8 mouse cellular contexts compared by ENCODE assay signal in genomic region chr11:116167884-116168439, GRCm38 (mm10). TPM values are rescaled to one million over a fixed set of nuclear protein-coding genes. Genes with fewer than 3 reads are reported as not detected.
DNase-seq lines count a peak whose midpoint lies in the region; ATAC-seq lines count a peak whose summit lies in the region.

Fbf1 (minus strand) TSS chr11:116168166.

- peak; percentile 99 for ATAC-seq in erythroid progenitor cell, adult 5-6 weeks (replicated peaks; ENCODE audit: low FRiP score, poor library complexity, severe bottlenecking)
- ATAC-seq in heart, embryonic 13.5 days (ENCODE audit: extremely low read depth, insufficient number of reproducible peaks, low FRiP score, low TSS enrichment) = peak; percentile 93
- ATAC-seq in liver, embryonic 12.5 days = peak; percentile 99
- ATAC-seq in stomach, embryonic 15.5 days (ENCODE audit: insufficient read depth, low FRiP score, low read depth) = peak; percentile 96

- DNase-seq in CD4-positive helper T cell, adult 2 months (ENCODE audit: low read depth, low spot score) = peak; percentile 91
- peak; percentile 94 for DNase-seq in brain, embryonic 18.5 days (ENCODE audit: low read depth, low spot score)
- peak; percentile 96 for DNase-seq in kidney, postnatal 10 days
- peak; percentile 85 to 86 for DNase-seq in natural killer cell, adult 2 months (ENCODE audit: low spot score in 2 of 2)

- under 1% methylated on average over 40 of the region's 40 CpGs for WGBS in heart, embryonic 13.5 days
- under 1% methylated on average over 40 of the region's 40 CpGs for WGBS in liver, embryonic 12.5 days (ENCODE audit: insufficient replicate concordance)
- under 1% methylated on average over 40 of the region's 40 CpGs for whole genome bisulfite sequencing in stomach, embryonic 15.5 days

- peak within 1 kb of the TSS; percentile 88 for H3K9ac ChIP-seq in heart, embryonic 13.5 days
- peak within 1 kb of the TSS; percentile 77 for H3K9ac ChIP-seq in liver, embryonic 12.5 days
- H3K9ac ChIP-seq in stomach, embryonic 15.5 days = peak within 1 kb of the TSS; percentile 63

- peaks cover 46% of the 10 kb centered on the region for H3K36me3 ChIP-seq in heart, embryonic 13.5 days
- H3K36me3 ChIP-seq in liver, embryonic 12.5 days = peaks cover 29% of the 10 kb centered on the region
- H3K36me3 ChIP-seq in stomach, embryonic 15.5 days = peaks cover 10% of the 10 kb centered on the region; the same call in 1 of the 2 replicates

- H3K4me1 ChIP-seq in heart, embryonic 13.5 days = peaks cover 24% of the 10 kb centered on the region
- H3K4me1 ChIP-seq in liver, embryonic 12.5 days = peaks cover 30% of the 10 kb centered on the region
- H3K4me1 ChIP-seq in stomach, embryonic 15.5 days = peaks cover 11% of the 10 kb centered on the region; the same call in 1 of the 2 replicates

- H3K4me2 ChIP-seq in heart, embryonic 13.5 days = peak within 1 kb of the TSS; percentile 73
- peak within 1 kb of the TSS; percentile 79 for H3K4me2 ChIP-seq in liver, embryonic 12.5 days
- H3K4me2 ChIP-seq in stomach, embryonic 15.5 days = peak within 1 kb of the TSS; percentile 83

- peak within 1 kb of the TSS; percentile 95 for H3K27ac ChIP-seq in heart, embryonic 13.5 days (replicated peaks)
- H3K27ac ChIP-seq in liver, embryonic 12.5 days = peak within 1 kb of the TSS; percentile 72
- H3K27ac ChIP-seq in stomach, embryonic 15.5 days = peak within 1 kb of the TSS; percentile 94

- peak within 1 kb of the TSS; percentile 70 for H3K4me3 ChIP-seq in heart, embryonic 13.5 days
- H3K4me3 ChIP-seq in liver, embryonic 12.5 days = peak within 1 kb of the TSS; percentile 68
- peak within 1 kb of the TSS; percentile 67 for H3K4me3 ChIP-seq in stomach, embryonic 15.5 days (replicated peaks)

- no peaks in the 10 kb centered on the region for H3K9me3 ChIP-seq in heart, embryonic 13.5 days
- H3K9me3 ChIP-seq in liver, embryonic 12.5 days (replicated peaks) = no peaks in the 10 kb centered on the region
- no peaks in the 10 kb centered on the region for H3K9me3 ChIP-seq in stomach, embryonic 15.5 days

- H3K27me3 ChIP-seq in heart, embryonic 13.5 days (replicated peaks) = no peaks in the 10 kb centered on the region
- no peaks in the 10 kb centered on the region for H3K27me3 ChIP-seq in liver, embryonic 12.5 days (replicated peaks)
- H3K27me3 ChIP-seq in stomach, embryonic 15.5 days (replicated peaks) = no peaks in the 10 kb centered on the region

RNA-seq across cellular contexts. Expression of gene Fbf1, which starts in this region (rescaled TPM):
- total RNA-seq in erythroid progenitor cell, adult 5-6 weeks (2015; ENCODE audit: low replicate concordance) = 13.3 and 32.7 TPM in 2 replicates
- 12.3 and 27.5 TPM in 2 replicates for total RNA-seq in erythroid progenitor cell, adult 5-6 weeks (2017; ENCODE audit: low replicate concordance)
- polyA plus RNA-seq in heart, embryonic 13.5 days (2015; fragmentation: Nextera tagmentation; extraction: Ambion mirVana) = 22.8 and 24.4 TPM in 2 replicates
- polyA plus RNA-seq in liver, embryonic 12.5 days (2016; fragmentation: Nextera tagmentation; extraction: Ambion mirVana) = 14.3 and 15.0 TPM in 2 replicates
- 26.8 and 31.8 TPM in 2 replicates for polyA plus RNA-seq in stomach, embryonic 15.5 days (2015; fragmentation: Nextera tagmentation; extraction: Ambion mirVana)

Comparison
In these comparisons a context has a peak if more than half of its experiments do, and no peak if none do; other contexts are left out.
1. Peak in every context shown above with its lines: DNase-seq, ATAC-seq, H3K4me3 ChIP-seq and H3K27ac ChIP-seq.